Mouse (Mus musculus) liver, embryonic 14.5 days (tissue): ENCODE data around the gene Tmsb10. TPM values are rescaled to one million over a fixed set of nuclear protein-coding genes. Genes with fewer than 3 reads are reported as not detected.

Experiments used
- ATAC-seq: fragments of 200-750 bp; cut with Nextera tagmentation; 2 replicates; pipeline ENCODE4 v1.8.0; 2017; ENCODE audit warnings: moderate number of reproducible peaks, mild to moderate bottlenecking, moderate library complexity; ENCODE audit not compliant: insufficient read depth
- DNase-seq, 3 experiments: peaks; one replicate each; pipeline ENCODE4 v3.0.0-alpha.2; 2012 to 2013; ENCODE audit warnings: low read depth in 3 of 3, low spot score in 3 of 3
- H3K27ac ChIP-seq: fragments of 300-500 bp; sonication (generic); 2 replicates; pipeline ENCODE4 v1.5.1; 2014; ENCODE audit warnings: moderate library complexity, mild to moderate bottlenecking, control low read depth, inconsistent platforms
- H3K27me3 ChIP-seq: fragments of 300-500 bp; sonication (generic); 2 replicates; pipeline ENCODE4 v1.6.1; 2014; ENCODE audit warnings: mild to moderate bottlenecking, low read length, moderate library complexity; ENCODE audit not compliant: control insufficient read depth, insufficient read depth
- H3K36me3 ChIP-seq: fragments of 300-500 bp; sonication (generic); replicated peaks from 2 replicates; pipeline ENCODE4 v1.6.1; 2014; ENCODE audit warnings: low read depth; ENCODE audit not compliant: control insufficient read depth, insufficient read depth
- H3K4me1 ChIP-seq, 2 experiments: fragments of 200-500 bp in 1 of 2; fragments of 300-500 bp in 1 of 2; sonication (generic) in 1 of 2; replicated peaks; 2 replicates each; pipeline ENCODE4 v1.6.1; 2012 to 2014; ENCODE audit warnings: antibody characterized with exemption in 1 of 2, inconsistent platforms in 1 of 2, low read length in 1 of 2; ENCODE audit not compliant: control insufficient read depth in 2 of 2, insufficient read depth in 2 of 2
- H3K4me2 ChIP-seq: fragments of 300-500 bp; sonication (generic); 2 replicates; pipeline ENCODE4 v1.6.1; 2014; ENCODE audit warnings: low read depth, mild to moderate bottlenecking, control low read depth, moderate library complexity
- H3K4me3 ChIP-seq, 2 experiments: fragments of 200-500 bp in 1 of 2; fragments of 300-500 bp in 1 of 2; sonication (generic) in 1 of 2; 2 replicates each; pipeline ENCODE4 v1.5.1; 2012 to 2014; ENCODE audit warnings: low read depth in 2 of 2, low read length in 2 of 2, mild to moderate bottlenecking in 2 of 2, control low read depth in 1 of 2, inconsistent platforms in 1 of 2, moderate library complexity in 1 of 2; ENCODE audit not compliant: insufficient read depth in 1 of 2
- H3K9ac ChIP-seq: fragments of 300-500 bp; sonication (generic); replicated peaks from 2 replicates; pipeline ENCODE4 v1.6.1; 2014; ENCODE audit warnings: mild to moderate bottlenecking, control low read depth, moderate library complexity
- H3K9me3 ChIP-seq: fragments of 300-500 bp; sonication (generic); 2 replicates; pipeline ENCODE4 v1.6.1; 2016; ENCODE audit warnings: low read length, mixed read lengths; ENCODE audit not compliant: control insufficient read depth
- CTCF ChIP-seq: IDR thresholded peaks from 2 replicates; pipeline ENCODE4 v1.5.1; 2016; ENCODE audit warnings: antibody characterized with exemption, low read depth, control low read depth
- EP300 ChIP-seq: IDR thresholded peaks from 2 replicates; pipeline ENCODE4 v1.6.1; 2016; ENCODE audit warnings: antibody characterized with exemption, low read depth
- WGBS: fragments of 180-500 bp; shearing (Covaris S2); extraction: QIAGEN DNeasy Blood & Tissue Kit; methylation state at CpG from one replicate; pipeline ENCODE4 v1.1.7; 2014; ENCODE audit not compliant: insufficient replicate concordance; 5-methylcytosine and 5-hydroxymethylcytosine counted together
- polyA plus RNA-seq, 2 experiments: library from polyadenylated mRNA; depleted of rRNA in 1 of 2; stranded (reverse) in 1 of 2; unstranded in 1 of 2; fragments of >200 nt; fragmentation: Nextera tagmentation in 1 of 2; extraction: Ambion mirVana in 1 of 2; gene quantifications; 2 replicates each; pipeline versions ENCODE4 v1.2.1 to v1.2.3; 2012 to 2014

Gene Tmsb10
- polyA plus RNA-seq, 2 experiments: 131 to 210 TPM

GRCm38 (mm10) chr6:72926755-72927482 lies 31.6 kb downstream of the Tmsb10 start:
- ATAC-seq (peak; percentile 21; the same call in 1 of the 2 replicates), DNase-seq (no peak)
- no peak overlapping the region for H3K27ac ChIP-seq

DNA sequence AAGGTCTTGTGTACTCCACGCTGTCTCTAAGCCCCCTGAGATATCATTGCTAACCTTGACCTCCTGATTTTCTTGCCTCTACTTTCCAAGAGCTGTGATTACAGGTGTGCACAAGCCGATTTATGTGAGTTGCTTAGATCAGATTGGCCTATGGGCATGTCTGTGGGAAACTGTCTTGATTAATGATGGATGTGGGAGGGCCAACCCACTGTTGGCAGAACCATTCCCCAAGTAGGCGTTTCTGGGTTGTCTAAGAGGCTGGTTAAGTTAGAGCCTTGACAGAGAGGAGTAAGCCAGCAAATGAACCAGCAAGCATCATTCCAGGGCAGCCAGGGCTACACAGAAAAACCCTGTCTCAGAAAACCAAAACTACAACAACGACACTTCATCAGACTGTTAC lies 32.5 kb downstream of the Tmsb10 start:
- WGBS: 49% methylated on average over 4 of the region's 4 CpGs
- ATAC-seq (no peak), DNase-seq (no peak)
- Histone ChIP-seq H3K9ac (no peak overlapping the region), H3K4me3 (no peak overlapping the region), H3K4me2 (no peak overlapping the region), H3K27me3 (no peaks in the 10 kb centered on the region), H3K9me3 (no peaks in the 10 kb centered on the region), H3K36me3 (no peaks in the 10 kb centered on the region), H3K27ac (no peak overlapping the region), H3K4me1 (0 out of 4 replicates have a peak, but pooled peaks cover 0 to 2% of the 10 kb centered on the region in 2 experiments)
- TF ChIP-seq CTCF (no peak), EP300 (no peak)

More at GRCm38 (mm10) chr6:72926755-72927482, 31.6 kb downstream of the Tmsb10 start:
- Histone ChIP-seq H3K4me1 (0 out of 4 replicates have a peak, but pooled peaks cover 0 to 2% of the 10 kb centered on the region in 2 experiments), H3K9ac (no peak overlapping the region), H3K27me3 (no peaks in the 10 kb centered on the region), H3K4me2 (no peak overlapping the region), H3K9me3 (no peaks in the 10 kb centered on the region), H3K4me3 (no peak overlapping the region), H3K36me3 (no peaks in the 10 kb centered on the region)
- WGBS: 26% methylated on average over 9 of the region's 9 CpGs
- TF ChIP-seq EP300: no peak
- no peak for TF ChIP-seq CTCF

DNA sequence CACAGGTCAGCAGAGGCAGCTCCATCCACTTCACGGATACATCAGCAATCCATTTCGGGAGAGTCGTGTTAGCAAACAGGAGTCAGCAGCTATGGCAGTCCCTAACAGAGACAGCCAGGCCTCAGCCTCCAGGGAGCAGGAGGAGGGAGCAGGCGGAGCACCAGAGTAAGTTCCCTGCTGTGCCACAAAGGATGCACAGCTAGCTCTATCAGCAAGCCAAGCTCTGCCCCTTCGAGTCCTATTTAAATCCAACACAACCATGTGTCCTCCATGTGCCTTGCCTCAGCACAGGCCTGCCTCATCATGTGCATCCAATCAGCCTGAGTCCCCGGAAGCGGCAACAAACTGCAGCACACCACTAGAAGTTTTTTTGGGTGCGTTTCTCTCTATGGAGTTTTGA lies 35.2 kb downstream of the Tmsb10 start:
- no peak overlapping the region for H3K27ac ChIP-seq
- 61% methylated on average over 8 of the region's 8 CpGs for WGBS
- DNase-seq (no peak), ATAC-seq (no peak)
- H3K4me2 ChIP-seq: no peak overlapping the region
- 0 out of 4 replicates have a peak, but pooled peaks cover 0 to 2% of the 10 kb centered on the region in 2 experiments for H3K4me1 ChIP-seq
- H3K9me3 ChIP-seq: no peaks in the 10 kb centered on the region
- no peak overlapping the region for H3K9ac ChIP-seq
- H3K4me3 ChIP-seq: no peak overlapping the region
- no peak for TF ChIP-seq CTCF
- TF ChIP-seq EP300: no peak
- H3K36me3 ChIP-seq: no peaks in the 10 kb centered on the region
- no peaks in the 10 kb centered on the region for H3K27me3 ChIP-seq

- H3K27me3 ChIP-seq: no peaks in the 10 kb centered on the region
- DNase-seq: no peak
Observed at GRCm38 (mm10) chr6:72921081-72921480, 37.5 kb downstream of the Tmsb10 start.

GRCm38 (mm10) chr6:72918510-72919033 lies 40.0 kb downstream of the Tmsb10 start:
- H3K4me3 ChIP-seq: no peak overlapping the region
- H3K27me3 ChIP-seq: no peaks in the 10 kb centered on the region
- TF ChIP-seq CTCF: no peak
- ATAC-seq: no peak
- H3K36me3 ChIP-seq: no peaks in the 10 kb centered on the region
- H3K27ac ChIP-seq: no peak overlapping the region
- no peaks in the 10 kb centered on the region for H3K9me3 ChIP-seq
- no peak overlapping the region for H3K4me2 ChIP-seq
- H3K9ac ChIP-seq: no peak overlapping the region
- no peak for DNase-seq
- 57% methylated on average over 9 of the region's 9 CpGs for WGBS
- H3K4me1 ChIP-seq: no peaks in the 10 kb centered on the region

More at GRCm38 (mm10) chr6:72921081-72921480, 37.5 kb downstream of the Tmsb10 start:
- no peaks in the 10 kb centered on the region for H3K4me1 ChIP-seq
- no peak overlapping the region for H3K4me2 ChIP-seq
- no peaks in the 10 kb centered on the region for H3K36me3 ChIP-seq
- no peak for TF ChIP-seq CTCF
- TF ChIP-seq EP300: no peak
- no peak overlapping the region for H3K27ac ChIP-seq
- 84% methylated on average over 3 of the region's 3 CpGs for WGBS
- H3K9ac ChIP-seq: no peak overlapping the region
- no peak for ATAC-seq
- H3K4me3 ChIP-seq: no peak overlapping the region
- H3K9me3 ChIP-seq: no peaks in the 10 kb centered on the region
